In the genomic region with DNA sequence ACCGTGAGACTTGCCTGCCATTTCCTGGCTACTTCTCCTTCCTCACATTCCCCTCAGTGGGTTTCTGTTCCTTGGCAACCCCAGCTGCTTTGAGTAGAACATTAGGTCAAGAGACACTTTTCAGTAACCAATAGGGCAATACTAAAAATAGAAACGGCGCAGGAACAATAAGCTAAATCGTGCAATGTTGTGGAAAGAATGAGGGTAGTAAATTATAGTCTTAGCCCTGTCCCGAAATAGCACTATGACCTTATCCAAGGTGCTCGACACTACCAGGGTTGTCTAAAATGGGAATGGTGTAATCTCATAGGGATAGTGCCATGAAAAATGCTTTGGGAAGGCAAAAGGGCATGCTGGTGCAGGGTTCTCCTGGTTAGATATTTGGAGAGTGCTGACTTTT, we compare ENCODE assay signal across 21 mouse cellular contexts.
DNase-seq lines count a peak whose midpoint lies in the region; ATAC-seq and TF ChIP-seq lines count a peak whose summit lies in the region.
"Had no signal": no experiment of that assay in that cellular context is flagged by ENCODE, and none has a peak within 500 bp of the region (broad histone marks: within the 10 kb centered on the region; RNA-seq: fewer than 3 reads in every experiment).

No protein-coding gene starts in this region.

- DNase-seq in embryo, embryonic 11 days: peak; percentile 13
- DNase-seq in embryo, embryonic 9.5 days (ENCODE audit: extremely low spot score): no peak
- DNase-seq in hindbrain, postnatal 0 days (ENCODE audit: low spot score): peak; percentile 23
- no peak for DNase-seq in hindbrain, embryonic 14.5 days (ENCODE audit: low spot score)
- peak; percentile 5 for DNase-seq in brain, embryonic 14.5 days (ENCODE audit: low read depth)
- DNase-seq in heart, postnatal 0 days (ENCODE audit: low spot score): peak; percentile 84
- no peak for DNase-seq in layer of hippocampus, postnatal 10 days (ENCODE audit: low spot score in 2 of 2)
- no peak for DNase-seq in lung, postnatal 0 days (ENCODE audit: low spot score)
- DNase-seq: adrenal gland, postnatal 10 days; cerebellum, adult 18-20 months; cerebellum, postnatal 25 days; thymus, adult 18-20 months; thymus, postnatal 4 days had no signal

- no peak overlapping the region for H3K27ac ChIP-seq in hindbrain, postnatal 0 days
- H3K27ac ChIP-seq in hindbrain, embryonic 14.5 days: no peak overlapping the region
- peak overlapping the region; percentile 86 for H3K27ac ChIP-seq in heart, postnatal 0 days (ENCODE audit: low read depth)
- H3K27ac ChIP-seq in lung, postnatal 0 days (ENCODE audit: low read length): no peak overlapping the region
- H3K27ac ChIP-seq: forebrain, embryonic 12.5 days; kidney, embryonic 15.5 days; limb, embryonic 15.5 days; liver, embryonic 15.5 days; neural tube, embryonic 13.5 days had no signal

- no peak for TF ChIP-seq POLR2A in brain, embryonic 14.5 days (IDR thresholded peaks at IDR 0.05; ENCODE audit: borderline replicate concordance, extremely low read depth, insufficient read depth, insufficient read length, poor library complexity, severe bottlenecking)

- TF ChIP-seq EP300 in heart, postnatal 0 days (IDR thresholded peaks at IDR 0.05; ENCODE audit: low read depth): no peak
- TF ChIP-seq EP300 in lung, postnatal 0 days (IDR thresholded peaks at IDR 0.05): no peak

- 35% methylated on average over 6 of the region's 6 CpGs for WGBS in hindbrain, postnatal 0 days
- 50% methylated on average over 6 of the region's 6 CpGs for WGBS in hindbrain, embryonic 14.5 days
- WGBS in heart, postnatal 0 days: 24% methylated on average over 6 of the region's 6 CpGs
- 70% methylated on average over 6 of the region's 6 CpGs for WGBS in lung, postnatal 0 days

- H3K4me3 ChIP-seq in hindbrain, postnatal 0 days (ENCODE audit: low read length): no peak overlapping the region
- no peak overlapping the region for H3K4me3 ChIP-seq in hindbrain, embryonic 14.5 days (replicated peaks; ENCODE audit: low read length)
- no peak overlapping the region for H3K4me3 ChIP-seq in heart, postnatal 0 days (ENCODE audit: low read depth, low read length)
- H3K4me3 ChIP-seq in lung, postnatal 0 days (ENCODE audit: low read depth, low read length): no peak overlapping the region
- H3K4me3 ChIP-seq: forebrain, embryonic 12.5 days; kidney, embryonic 15.5 days; limb, embryonic 15.5 days; liver, embryonic 15.5 days; neural tube, embryonic 13.5 days had no signal

- no peaks in the 10 kb centered on the region for H3K4me1 ChIP-seq in hindbrain, postnatal 0 days (ENCODE audit: insufficient read depth, low read length)
- no peaks in the 10 kb centered on the region for H3K4me1 ChIP-seq in hindbrain, embryonic 14.5 days (replicated peaks; ENCODE audit: control insufficient read depth, insufficient read depth, low read length)
- peaks cover 50% of the 10 kb centered on the region for H3K4me1 ChIP-seq in heart, postnatal 0 days (ENCODE audit: control insufficient read depth, insufficient read depth)
- H3K4me1 ChIP-seq in lung, postnatal 0 days (ENCODE audit: insufficient read depth, low read depth, low read length): no peaks in the 10 kb centered on the region
- H3K4me1 ChIP-seq: forebrain, embryonic 12.5 days; liver, embryonic 15.5 days had no signal

- H3K9ac ChIP-seq in hindbrain, postnatal 0 days (replicated peaks; ENCODE audit: low read length): no peak overlapping the region
- H3K9ac ChIP-seq in hindbrain, embryonic 14.5 days: no peak overlapping the region
- H3K9ac ChIP-seq in heart, postnatal 0 days (replicated peaks; ENCODE audit: low read depth, low read length): no peak overlapping the region
- H3K9ac ChIP-seq in lung, postnatal 0 days (replicated peaks; ENCODE audit: low read depth): no peak overlapping the region
- H3K9ac ChIP-seq: forebrain, embryonic 12.5 days; kidney, embryonic 15.5 days; limb, embryonic 15.5 days; liver, embryonic 15.5 days; neural tube, embryonic 13.5 days had no signal

- no peaks in the 10 kb centered on the region for H3K27me3 ChIP-seq in hindbrain, postnatal 0 days (ENCODE audit: insufficient read depth, low read length)
- H3K27me3 ChIP-seq in hindbrain, embryonic 14.5 days (ENCODE audit: control insufficient read depth, insufficient read depth, low read length): no peaks in the 10 kb centered on the region
- no peaks in the 10 kb centered on the region for H3K27me3 ChIP-seq in heart, postnatal 0 days (ENCODE audit: control insufficient read depth, insufficient read depth, low read length)
- no peaks in the 10 kb centered on the region for H3K27me3 ChIP-seq in lung, postnatal 0 days (replicated peaks; ENCODE audit: insufficient read depth, low read length)
- H3K27me3 ChIP-seq: forebrain, embryonic 12.5 days; kidney, embryonic 15.5 days; limb, embryonic 15.5 days; liver, embryonic 15.5 days; neural tube, embryonic 13.5 days had no signal

- TF ChIP-seq CTCF in hindbrain, postnatal 0 days (IDR thresholded peaks at IDR 0.05; ENCODE audit: low read depth): no peak
- TF ChIP-seq CTCF in brain, embryonic 14.5 days (IDR thresholded peaks at IDR 0.05; ENCODE audit: borderline replicate concordance, extremely low read depth, insufficient read depth, insufficient read length): no peak
- no peak for TF ChIP-seq CTCF in heart, postnatal 0 days (IDR thresholded peaks at IDR 0.05; ENCODE audit: low read depth)
- no peak for TF ChIP-seq CTCF in lung, postnatal 0 days (IDR thresholded peaks at IDR 0.05)

- no peaks in the 10 kb centered on the region for H3K9me3 ChIP-seq in hindbrain, postnatal 0 days (ENCODE audit: low read length)
- H3K9me3 ChIP-seq in hindbrain, embryonic 14.5 days (ENCODE audit: control insufficient read depth, low read length): no peaks in the 10 kb centered on the region
- H3K9me3 ChIP-seq in heart, postnatal 0 days (replicated peaks; ENCODE audit: control insufficient read depth, low read length): no peaks in the 10 kb centered on the region
- no peaks in the 10 kb centered on the region for H3K9me3 ChIP-seq in lung, postnatal 0 days (ENCODE audit: low read length)
- H3K9me3 ChIP-seq: forebrain, embryonic 12.5 days; kidney, embryonic 15.5 days; limb, embryonic 15.5 days; liver, embryonic 15.5 days; neural tube, embryonic 13.5 days had no signal

- no peak for ATAC-seq in hindbrain, postnatal 0 days
- ATAC-seq in hindbrain, embryonic 14.5 days (ENCODE audit: low FRiP score): no peak
- peak; percentile 74 for ATAC-seq in heart, postnatal 0 days (ENCODE audit: insufficient read depth, low read depth)
- ATAC-seq in lung, postnatal 0 days: no peak
- ATAC-seq: activated CD4-positive, CD25-positive, alpha-beta regulatory T cell, adult 4 months; CD4-positive, CD25-positive, alpha-beta regulatory T cell, adult 4 months had no signal

- no peaks in the 10 kb centered on the region for H3K36me3 ChIP-seq in hindbrain, postnatal 0 days (ENCODE audit: insufficient read depth, low read length)
- H3K36me3 ChIP-seq in hindbrain, embryonic 14.5 days (replicated peaks; ENCODE audit: control insufficient read depth, insufficient read depth): no peaks in the 10 kb centered on the region
- H3K36me3 ChIP-seq in heart, postnatal 0 days (replicated peaks; ENCODE audit: control insufficient read depth, insufficient read depth, low read length): no peaks in the 10 kb centered on the region
- H3K36me3 ChIP-seq in lung, postnatal 0 days (ENCODE audit: insufficient read depth, low read length): no peaks in the 10 kb centered on the region
- H3K36me3 ChIP-seq: forebrain, embryonic 12.5 days; kidney, embryonic 15.5 days; limb, embryonic 15.5 days; liver, embryonic 15.5 days; neural tube, embryonic 13.5 days had no signal

- no peak overlapping the region for H3K4me2 ChIP-seq in hindbrain, postnatal 0 days (ENCODE audit: low read depth, low read length)
- H3K4me2 ChIP-seq in hindbrain, embryonic 14.5 days (replicated peaks): no peak overlapping the region
- no peak overlapping the region; the same call in 1 of the 2 replicates for H3K4me2 ChIP-seq in heart, postnatal 0 days (ENCODE audit: low read depth, low read length)
- H3K4me2 ChIP-seq in lung, postnatal 0 days (replicated peaks; ENCODE audit: low read depth, low read length): no peak overlapping the region
- H3K4me2 ChIP-seq: forebrain, embryonic 12.5 days; kidney, embryonic 15.5 days; limb, embryonic 15.5 days; liver, embryonic 15.5 days; midbrain, embryonic 11.5 days; neural tube, embryonic 13.5 days had no signal

Comparison
In these comparisons a context has a peak if more than half of its experiments do, and no peak if none do; other contexts are left out.
1. DNase-seq: peak in embryo, embryonic 11 days (single experiment), hindbrain, postnatal 0 days (single experiment), brain, embryonic 14.5 days (single experiment) and heart, postnatal 0 days (single experiment); none in embryo, embryonic 9.5 days (single experiment), hindbrain, embryonic 14.5 days (single experiment), layer of hippocampus, postnatal 10 days (0 of 2) and lung, postnatal 0 days (single experiment).